Mouse (Mus musculus) ovary, postnatal 36 days (tissue): ENCODE data around the gene Cyp2c37.
"Not testable (repeated sequence)": the region's sequence is repeated elsewhere in the genome, so short reads cannot be mapped to it uniquely, and the experiment has no call there.

ENCODE experiments used
- DNase-seq: peaks from one replicate; pipeline ENCODE4 v3.0.0; 2022; ENCODE audit warnings: low spot score, mixed read lengths

Gene Cyp2c37

GRCm38 (mm10) chr19:39992140-39992539 is at the start of gene Cyp2c37:
Gene Cyp2c37 (plus strand): TSS chr19:39992424.
- not testable (repeated sequence) for DNase-seq

- not testable (repeated sequence) for DNase-seq
These were observed 31.4 kb upstream of the Cyp2c37 start for GRCm38 (mm10) chr19:39960861-39961260.

DNA sequence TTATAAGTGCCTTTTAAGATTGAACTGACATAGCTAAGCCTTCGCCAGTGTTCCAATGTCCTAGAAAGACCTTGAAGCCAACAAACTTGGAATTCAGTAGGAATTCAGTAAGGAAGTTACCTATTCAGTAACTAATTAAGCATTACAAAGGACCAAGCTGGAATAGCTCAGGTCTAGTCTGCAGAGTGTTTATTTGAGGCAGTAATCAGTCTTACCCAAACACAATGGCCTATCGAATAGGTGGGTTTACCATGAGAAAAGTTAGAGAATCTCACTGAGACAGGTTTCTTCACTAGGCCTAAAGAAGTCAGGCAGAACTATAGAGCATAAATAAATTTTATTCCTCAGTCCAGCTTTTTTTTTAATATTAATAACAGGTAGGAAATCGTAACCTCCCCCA is 21.1 kb upstream of the Cyp2c37 start:
- not testable (repeated sequence) for DNase-seq

GRCm38 (mm10) chr19:39989471-39989870 is 2.8 kb upstream of the Cyp2c37 start:
- DNase-seq, result no peak
